Mouse (Mus musculus) liver, embryonic 14.5 days (tissue): ENCODE measurements around the gene Pan2.

ENCODE experiments used
- CTCF ChIP-seq: IDR thresholded peaks from 2 replicates; pipeline ENCODE4 v1.5.1; 2016; ENCODE audit warnings: antibody characterized with exemption, low read depth, control low read depth
- EP300 ChIP-seq: IDR thresholded peaks from 2 replicates; pipeline ENCODE4 v1.6.1; 2016; ENCODE audit warnings: antibody characterized with exemption, low read depth

- no peak for TF ChIP-seq EP300
- TF ChIP-seq CTCF, result peak; percentile 29
These were observed 32.3 kb upstream of the Pan2 start for GRCm38 (mm10) chr10:128270866-128271265.
